Mouse (Mus musculus): ENCODE measurements around the gene Them4.

DNA sequence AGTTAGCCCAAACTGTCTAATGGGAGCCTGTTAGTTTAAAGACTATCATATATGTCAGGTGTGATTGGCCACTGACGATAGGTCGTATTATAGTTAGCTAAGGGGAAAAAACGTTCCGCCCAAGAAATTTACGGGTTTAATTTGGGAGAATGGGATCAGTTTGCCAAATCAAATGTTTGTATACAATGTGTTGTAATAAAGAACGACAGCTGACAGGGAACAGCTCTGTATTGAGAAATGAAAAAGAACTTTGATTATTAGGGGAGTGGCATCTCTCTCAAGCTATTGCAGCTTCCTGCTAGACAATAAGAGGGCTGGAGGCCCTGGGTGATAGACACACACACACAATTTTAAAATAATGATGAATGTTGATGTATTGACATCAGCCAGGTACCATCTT is 1.0 kb downstream of the Them4 start:
- TF ChIP-seq CTCF (IDR thresholded peaks at IDR 0.05; ENCODE audit: insufficient read depth, low read length) = no peak
- no peak for TF ChIP-seq POLR2A (IDR thresholded peaks at IDR 0.05; ENCODE audit: borderline replicate concordance, extremely low read depth, low read depth, low read length)
